10 mouse cellular contexts compared by ENCODE assay signal in the genomic region with DNA sequence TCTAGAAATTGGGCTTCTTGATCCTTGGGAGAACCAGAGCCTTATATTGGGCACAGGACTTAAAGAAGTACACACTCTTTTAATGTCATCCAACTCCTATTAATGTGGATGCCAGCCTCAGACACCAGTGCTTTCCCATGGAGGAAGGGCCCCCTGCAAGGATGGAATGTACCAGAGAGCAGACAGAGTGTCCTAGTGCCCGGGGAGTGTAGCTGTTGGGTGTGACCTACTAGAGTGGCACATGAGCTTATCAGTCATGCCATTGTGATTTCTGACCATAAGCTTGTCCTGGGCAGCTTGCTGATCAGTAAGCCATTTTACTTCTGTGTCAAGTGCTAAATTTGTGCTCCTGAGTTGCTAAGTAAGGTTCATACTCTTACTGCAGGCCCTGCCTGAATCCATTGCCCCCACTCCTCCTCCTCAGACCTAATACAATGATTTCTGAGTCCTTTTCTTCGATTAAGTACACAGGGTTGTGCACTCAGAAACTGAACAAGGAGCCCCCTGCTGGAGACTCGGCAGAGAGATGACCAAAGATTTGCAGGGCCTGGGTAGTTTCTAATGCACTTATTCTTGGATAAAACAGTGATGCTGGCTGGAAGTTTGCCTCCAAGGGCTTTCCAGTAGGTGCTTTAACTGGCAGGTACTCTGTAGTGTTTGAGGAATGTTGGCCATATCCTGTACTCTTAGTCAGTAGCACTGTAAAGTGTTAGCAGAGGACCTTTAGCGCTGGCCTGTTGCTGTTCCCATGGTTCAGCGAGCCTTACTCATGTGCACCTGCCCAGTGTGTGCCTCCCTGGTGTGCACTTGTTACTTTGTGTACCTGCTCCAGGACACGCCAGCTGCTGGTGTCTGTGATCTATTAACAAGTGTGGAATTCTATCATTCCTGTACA. TPM values are rescaled to one million over a fixed set of nuclear protein-coding genes. Genes with fewer than 3 reads are reported as not detected.
DNase-seq lines count a peak whose midpoint lies in the region; ATAC-seq and TF ChIP-seq lines count a peak whose summit lies in the region.
"Had no signal": no experiment of that assay in that cellular context is flagged by ENCODE, and none has a peak within 500 bp of the region (broad histone marks: within the 10 kb centered on the region; RNA-seq: fewer than 3 reads in every experiment).

No protein-coding gene starts in this region.

- no peaks in the 10 kb centered on the region for H3K36me3 ChIP-seq in ES-Bruce4 (ENCODE audit: control insufficient read depth, insufficient read depth, low read length, poor library complexity, severe bottlenecking)
- no peaks in the 10 kb centered on the region for H3K36me3 ChIP-seq in hindbrain, postnatal 0 days (ENCODE audit: insufficient read depth, low read length)
- H3K36me3 ChIP-seq: embryonic facial prominence, embryonic 15.5 days; limb, embryonic 13.5 days had no signal

- H3K9me3 ChIP-seq in ES-Bruce4 (replicated peaks; ENCODE audit: control insufficient read depth, insufficient read depth, low read length, poor library complexity, severe bottlenecking), result no peaks in the 10 kb centered on the region
- H3K9me3 ChIP-seq in hindbrain, postnatal 0 days (ENCODE audit: low read length), result no peaks in the 10 kb centered on the region
- H3K9me3 ChIP-seq: embryonic facial prominence, embryonic 15.5 days; limb, embryonic 13.5 days had no signal

- H3K9ac ChIP-seq in ES-Bruce4 (ENCODE audit: low read depth, poor library complexity, severe bottlenecking), result no peak overlapping the region
- H3K9ac ChIP-seq in hindbrain, postnatal 0 days (replicated peaks; ENCODE audit: low read length), result no peak overlapping the region
- H3K9ac ChIP-seq: embryonic facial prominence, embryonic 15.5 days; limb, embryonic 13.5 days had no signal

- no peak overlapping the region for H3K27ac ChIP-seq in ES-Bruce4 (ENCODE audit: insufficient read depth, low read length)
- no peak overlapping the region for H3K27ac ChIP-seq in hindbrain, postnatal 0 days
- H3K27ac ChIP-seq: embryonic facial prominence, embryonic 15.5 days; limb, embryonic 13.5 days had no signal

- no peaks in the 10 kb centered on the region for H3K27me3 ChIP-seq in ES-Bruce4 (ENCODE audit: control insufficient read depth, insufficient read depth, low read length, poor library complexity, severe bottlenecking)
- H3K27me3 ChIP-seq in hindbrain, postnatal 0 days (ENCODE audit: insufficient read depth, low read length), result no peaks in the 10 kb centered on the region
- H3K27me3 ChIP-seq: embryonic facial prominence, embryonic 15.5 days; limb, embryonic 13.5 days had no signal

- no peak for ATAC-seq in hindbrain, postnatal 0 days

- TF ChIP-seq EP300 in ES-Bruce4 (IDR thresholded peaks at IDR 0.05; ENCODE audit: insufficient read depth, low read depth, low read length), result no peak

- TF ChIP-seq CTCF in ES-Bruce4 (IDR thresholded peaks at IDR 0.05; ENCODE audit: low read depth, low read length), result peak; percentile 18
- TF ChIP-seq CTCF in hindbrain, postnatal 0 days (IDR thresholded peaks at IDR 0.05; ENCODE audit: low read depth), result peak; percentile 64

- H3K4me1 ChIP-seq in ES-Bruce4 (ENCODE audit: control insufficient read depth, insufficient read depth, low read length), result peaks cover 1% of the 10 kb centered on the region
- peaks cover 4% of the 10 kb centered on the region; the same call in 1 of the 2 replicates for H3K4me1 ChIP-seq in hindbrain, postnatal 0 days (ENCODE audit: insufficient read depth, low read length)

- DNase-seq in adrenal gland, adult 2 months, result peak; percentile 26
- DNase-seq in adrenal gland, postnatal 25 days, result no peak
- peak; percentile 29 for DNase-seq in layer of hippocampus, adult 11-12 months (ENCODE audit: low spot score)
- no peak for DNase-seq in layer of hippocampus, adult 9-11 months
- DNase-seq in hindbrain, postnatal 0 days (ENCODE audit: low spot score), result peak; percentile 45
- peak; percentile 68 for DNase-seq in retina, embryonic 14.5 days (ENCODE audit: low spot score)
- DNase-seq in B cell, adult 2 months, result no peak

- H3K4me3 ChIP-seq in ES-Bruce4 (ENCODE audit: low read depth, low read length), result no peak overlapping the region
- no peak overlapping the region for H3K4me3 ChIP-seq in hindbrain, postnatal 0 days (ENCODE audit: low read length)
- H3K4me3 ChIP-seq: embryonic facial prominence, embryonic 15.5 days; limb, embryonic 13.5 days had no signal

- no peak overlapping the region for H3K4me2 ChIP-seq in hindbrain, postnatal 0 days (ENCODE audit: low read depth, low read length)
- H3K4me2 ChIP-seq: embryonic facial prominence, embryonic 15.5 days; limb, embryonic 13.5 days had no signal

- TF ChIP-seq POLR2A in ES-Bruce4 (IDR thresholded peaks at IDR 0.05; ENCODE audit: insufficient read depth, low read length), result no peak

- WGBS in hindbrain, postnatal 0 days, result 54% methylated on average over 6 of the region's 6 CpGs

RNA-seq across cellular contexts. Expression of gene Tspan9, which starts 25.6 kb away (rescaled TPM):
- total RNA-seq in adrenal gland, adult 2 months (2021), result 10 to 100 TPM; 47.8 to 66.5 TPM
- polyA plus RNA-seq in adrenal gland, adult 2 months (2012; rRNA removed), result 38.7 and 44.7 TPM in 2 replicates
- 44.1 and 46.6 TPM in 2 replicates for total RNA-seq in adrenal gland, postnatal 25 days (2021)
- polyA plus RNA-seq in ES-Bruce4 (2011; ENCODE audit: insufficient read depth, insufficient read length, low read depth, missing spikeins), result 90.5 and 99.3 TPM in 2 replicates
- 177 and 266 TPM in 2 replicates for total RNA-seq in hindbrain, postnatal 0 days (2014; rRNA removed)
- polyA plus RNA-seq in hindbrain, postnatal 0 days (2015; fragmentation: Nextera tagmentation; extraction: Ambion mirVana), result 70.1 and 73.8 TPM in 2 replicates

Comparison
In these comparisons a context has a peak if more than half of its experiments do, and no peak if none do; other contexts are left out.
1. DNase-seq: peak in adrenal gland, adult 2 months (single experiment), layer of hippocampus, adult 11-12 months (single experiment), hindbrain, postnatal 0 days (single experiment) and retina, embryonic 14.5 days (single experiment); none in adrenal gland, postnatal 25 days (single experiment), layer of hippocampus, adult 9-11 months (single experiment) and B cell, adult 2 months (0 of 2).